Mouse (Mus musculus): ENCODE results near the gene Ttll10.

DNA sequence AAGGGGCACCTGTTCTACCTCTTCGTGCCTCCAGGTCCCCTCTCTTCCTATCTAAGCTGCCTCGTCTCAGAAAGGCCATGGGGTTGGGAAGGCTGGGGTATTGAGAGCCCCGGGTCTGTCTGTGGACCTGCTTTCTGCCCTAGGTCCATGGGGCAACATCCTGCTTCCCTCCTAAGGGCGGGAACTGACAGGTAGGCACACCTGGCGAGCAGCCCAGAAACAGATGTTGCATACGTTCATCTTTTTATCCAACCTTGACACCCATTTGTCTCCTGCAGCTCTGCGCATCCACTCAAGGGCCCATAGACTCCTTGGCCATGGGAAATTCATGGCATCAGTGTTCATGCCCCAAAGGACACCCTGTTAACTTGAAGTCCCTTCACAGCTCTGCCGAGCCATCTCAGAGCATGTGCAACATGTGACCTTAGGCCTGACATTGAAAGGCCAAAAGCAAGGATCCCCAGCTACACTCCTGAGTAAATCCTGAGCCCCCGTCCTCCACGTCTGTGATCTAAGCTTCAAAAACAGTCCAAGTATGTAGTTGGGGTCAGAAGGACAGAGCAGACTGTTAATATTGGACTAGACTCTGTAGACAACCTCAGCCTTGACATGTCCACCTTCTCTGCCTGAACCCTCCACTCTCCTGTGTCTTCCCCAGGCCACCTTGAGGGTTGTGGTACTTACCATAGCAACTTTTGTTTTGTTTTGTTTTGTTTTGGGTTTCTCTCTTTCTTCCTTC lies 6.1 kb upstream of the Ttll10 start:
- TF ChIP-seq ZNF384 (IDR thresholded peaks at IDR 0.05; ENCODE audit: low read depth, low read length) (no peak), CTCF (IDR thresholded peaks at IDR 0.05 in 2 of 3, conservative IDR thresholded peaks at IDR 0.05 in 1 of 3; ENCODE audit: control insufficient read depth in 1 of 3, insufficient read depth in 1 of 3, low read depth in 2 of 3, low read length in 3 of 3, poor library complexity in 1 of 3, severe bottlenecking in 1 of 3) (no peak), ELF1 (IDR thresholded peaks at IDR 0.05; ENCODE audit: low read depth, low read length) (no peak), SIN3A (IDR thresholded peaks at IDR 0.05; ENCODE audit: low read length) (no peak), MAX (IDR thresholded peaks at IDR 0.05; ENCODE audit: low read length) (no peak), TAL1 (IDR thresholded peaks at IDR 0.05; ENCODE audit: low read length) (no peak), RCOR1 (IDR thresholded peaks at IDR 0.05; ENCODE audit: low read depth, low read length) (no peak), MAZ (IDR thresholded peaks at IDR 0.05; ENCODE audit: low read depth, low read length) (no peak), EP300 (IDR thresholded peaks at IDR 0.05; ENCODE audit: low read depth in 1 of 2, low read length in 2 of 2) (no peak), CHD1 (IDR thresholded peaks at IDR 0.05; ENCODE audit: low read depth, low read length) (no peak), MAFK (IDR thresholded peaks at IDR 0.05; ENCODE audit: borderline replicate concordance, low read depth, low read length) (no peak), MXI1 (IDR thresholded peaks at IDR 0.05; ENCODE audit: low read depth, low read length) (no peak), USF1 (IDR thresholded peaks at IDR 0.05; ENCODE audit: low read depth, low read length) (no peak), NRF1 (IDR thresholded peaks at IDR 0.05; ENCODE audit: insufficient read depth, low read depth, low read length, poor library complexity, severe bottlenecking) (no peak)
